Mouse (Mus musculus) myocyte (in vitro differentiated cells): ENCODE data around the gene Gm11213. TPM values are rescaled to one million over a fixed set of nuclear protein-coding genes. Genes with fewer than 3 reads are reported as not detected.

Source experiments
- H3K27me3 ChIP-seq: one replicate; pipeline ENCODE4 v1.6.1; 2011; ENCODE audit not compliant: control insufficient read depth, insufficient read depth, insufficient read length
- H3K36me3 ChIP-seq: one replicate; pipeline ENCODE4 v1.6.1; 2011; ENCODE audit not compliant: control insufficient read depth, insufficient read depth
- H3K4me2 ChIP-seq: one replicate; pipeline ENCODE4 v1.6.1; 2011; ENCODE audit warnings: low read depth, control low read depth
- H3K4me3 ChIP-seq: one replicate; pipeline ENCODE4 v1.5.1; 2011; ENCODE audit warnings: mild to moderate bottlenecking, control low read depth, moderate library complexity
- H3K79me2 ChIP-seq: one replicate; pipeline ENCODE4 v1.6.1; 2011; ENCODE audit not compliant: control insufficient read depth, insufficient read depth
- H3ac ChIP-seq: one replicate; pipeline ENCODE4 v1.6.1; 2011; ENCODE audit not compliant: control insufficient read depth, insufficient read length
- CEBPB ChIP-seq: IDR thresholded peaks from 2 replicates; pipeline ENCODE4 v1.6.1; 2011; ENCODE audit warnings: mild to moderate bottlenecking, moderate library complexity; ENCODE audit not compliant: poor library complexity, insufficient read depth, severe bottlenecking
- E2F4 ChIP-seq: IDR thresholded peaks from one replicate; pipeline ENCODE4 v1.6.1; 2011; ENCODE audit warnings: mild to moderate bottlenecking, control low read depth, moderate library complexity; ENCODE audit not compliant: insufficient read depth
- MAX ChIP-seq: IDR thresholded peaks from one replicate; pipeline ENCODE4 v1.6.1; 2011; ENCODE audit warnings: low read depth, mild to moderate bottlenecking, control low read depth
- MYOD1 ChIP-seq, 3 experiments: IDR thresholded peaks; one replicate each; pipeline ENCODE4 v1.6.1; 2011; ENCODE audit warnings: control low read depth in 2 of 3, low read depth in 2 of 3, mild to moderate bottlenecking in 2 of 3, moderate library complexity in 1 of 3; ENCODE audit not compliant: insufficient read length in 2 of 3, control insufficient read depth in 1 of 3
- MYOG ChIP-seq, 3 experiments: IDR thresholded peaks; one replicate each; pipeline ENCODE4 v1.6.1; 2011; ENCODE audit warnings: control low read depth in 2 of 3, low read depth in 2 of 3, mild to moderate bottlenecking in 2 of 3; ENCODE audit not compliant: insufficient read length in 2 of 3, control insufficient read depth in 1 of 3, insufficient read depth in 1 of 3
- POLR2A ChIP-seq: IDR thresholded peaks from one replicate; pipeline ENCODE4 v1.6.1; 2011; ENCODE audit warnings: low read depth, mild to moderate bottlenecking, control low read depth, moderate library complexity; ENCODE audit not compliant: insufficient read length
- POLR2AphosphoS2 ChIP-seq: IDR thresholded peaks from one replicate; pipeline ENCODE4 v1.6.1; 2011; ENCODE audit warnings: low read depth, control low read depth; ENCODE audit not compliant: insufficient read length
- REST ChIP-seq: IDR thresholded peaks from one replicate; pipeline ENCODE4 v1.6.1; 2011; ENCODE audit warnings: mild to moderate bottlenecking, control low read depth, moderate library complexity; ENCODE audit not compliant: insufficient read depth, insufficient read length
- SRF ChIP-seq: IDR thresholded peaks from one replicate; pipeline ENCODE4 v1.6.1; 2011; ENCODE audit warnings: low read depth; ENCODE audit not compliant: control insufficient read depth, insufficient read length
- TCF12 ChIP-seq: IDR thresholded peaks from one replicate; pipeline ENCODE4 v1.6.1; 2011; ENCODE audit warnings: mild to moderate bottlenecking, control low read depth; ENCODE audit not compliant: poor library complexity, insufficient read depth, severe bottlenecking
- TCF3 ChIP-seq: IDR thresholded peaks from one replicate; pipeline ENCODE4 v1.6.1; 2011; ENCODE audit warnings: low read depth, control low read depth; ENCODE audit not compliant: insufficient read length
- USF1 ChIP-seq: IDR thresholded peaks from one replicate; pipeline ENCODE4 v1.6.1; 2011; ENCODE audit warnings: low read depth, mild to moderate bottlenecking, control low read depth, moderate library complexity
- polyA plus RNA-seq: library from polyadenylated mRNA; unstranded; fragments of >200 nt; fragmentation: generic; extraction: Trizol; gene quantifications from one replicate; pipeline ENCODE4 v1.2.1, GENCODE M21; 2012; ENCODE audit warnings: missing spikeins

The Gm11213 gene
- polyA plus RNA-seq, 1 experiment: not detected

- H3ac ChIP-seq: no peak overlapping the region
- no peak overlapping the region for H3K4me3 ChIP-seq
- H3K79me2 ChIP-seq: no peaks in the 10 kb centered on the region
- no peak for TF ChIP-seq MAX
- no peak for TF ChIP-seq CEBPB
- TF ChIP-seq USF1: no peak
- TF ChIP-seq MYOG (IDR thresholded peaks at IDR 0.05; ENCODE audit: control insufficient read depth in 1 of 3, insufficient read depth in 1 of 3, insufficient read length in 2 of 3, low read depth in 2 of 3): no peak
- no peak for TF ChIP-seq REST
- no peak for TF ChIP-seq SRF
- no peak for TF ChIP-seq MYOD1 (IDR thresholded peaks at IDR 0.05; ENCODE audit: control insufficient read depth in 1 of 3, insufficient read length in 2 of 3, low read depth in 2 of 3)
- TF ChIP-seq TCF3: no peak
- TF ChIP-seq POLR2A: no peak
- TF ChIP-seq POLR2AphosphoS2: no peak
- no peak for TF ChIP-seq TCF12
- no peak overlapping the region for H3K4me2 ChIP-seq
- H3K27me3 ChIP-seq: no peaks in the 10 kb centered on the region
- peaks cover 31% of the 10 kb centered on the region for H3K36me3 ChIP-seq
Measured at GRCm38 (mm10) chr4:63579649-63580048, 25.4 kb downstream of the Gm11213 start.

GRCm38 (mm10) chr4:63572621-63573020 is 32.4 kb downstream of the Gm11213 start:
- no peak for TF ChIP-seq MYOG (IDR thresholded peaks at IDR 0.05; ENCODE audit: control insufficient read depth in 1 of 3, insufficient read depth in 1 of 3, insufficient read length in 2 of 3, low read depth in 2 of 3)
- 0 out of 2 replicates have a peak, but pooled peaks have one; percentile 45 for TF ChIP-seq CEBPB
- TF ChIP-seq POLR2A: no peak
- TF ChIP-seq E2F4: no peak
- TF ChIP-seq TCF3: no peak
- TF ChIP-seq POLR2AphosphoS2: no peak
- no peak for TF ChIP-seq TCF12
- H3K4me3 ChIP-seq: no peak overlapping the region

GRCm38 (mm10) chr4:63570208-63570781 is 34.8 kb downstream of the Gm11213 start:
- no peak overlapping the region for H3ac ChIP-seq
- H3K27me3 ChIP-seq: no peaks in the 10 kb centered on the region
- H3K79me2 ChIP-seq: no peaks in the 10 kb centered on the region
- no peak overlapping the region for H3K4me2 ChIP-seq
- TF ChIP-seq MAX: no peak
- TF ChIP-seq TCF3: no peak
- no peak for TF ChIP-seq TCF12
- no peak for TF ChIP-seq MYOG (IDR thresholded peaks at IDR 0.05; ENCODE audit: control insufficient read depth in 1 of 3, insufficient read depth in 1 of 3, insufficient read length in 2 of 3, low read depth in 2 of 3)
- no peak for TF ChIP-seq CEBPB
- TF ChIP-seq SRF: no peak
- TF ChIP-seq POLR2AphosphoS2: no peak
- TF ChIP-seq USF1: no peak
- no peak for TF ChIP-seq REST
- H3K36me3 ChIP-seq: peaks cover 57% of the 10 kb centered on the region
- no peak overlapping the region for H3K4me3 ChIP-seq

More at GRCm38 (mm10) chr4:63572621-63573020, 32.4 kb downstream of the Gm11213 start:
- Histone ChIP-seq H3ac (no peak overlapping the region), H3K4me2 (no peak overlapping the region), H3K36me3 (peaks cover 45% of the 10 kb centered on the region), H3K79me2 (no peaks in the 10 kb centered on the region), H3K27me3 (no peaks in the 10 kb centered on the region)

- Histone ChIP-seq H3K4me3 (no peak overlapping the region), H3ac (no peak overlapping the region), H3K27me3 (no peaks in the 10 kb centered on the region), H3K79me2 (peaks cover 1% of the 10 kb centered on the region), H3K4me2 (no peak overlapping the region), H3K36me3 (peaks cover 63% of the 10 kb centered on the region)
- no peak for TF ChIP-seq TCF12
- TF ChIP-seq CEBPB: no peak
- TF ChIP-seq TCF3: no peak
- no peak for TF ChIP-seq MAX
Measured at GRCm38 (mm10) chr4:63569322-63569721, 35.7 kb downstream of the Gm11213 start.

- no peaks in the 10 kb centered on the region for H3K27me3 ChIP-seq
- H3K36me3 ChIP-seq: peaks cover 65% of the 10 kb centered on the region
- no peak overlapping the region for H3K4me3 ChIP-seq
- H3K4me2 ChIP-seq: no peak overlapping the region
- peaks cover 3% of the 10 kb centered on the region for H3K79me2 ChIP-seq
- TF ChIP-seq USF1 (no peak), POLR2AphosphoS2 (no peak), MAX (no peak), SRF (no peak), E2F4 (no peak), MYOD1 (IDR thresholded peaks at IDR 0.05; ENCODE audit: control insufficient read depth in 1 of 3, insufficient read length in 2 of 3, low read depth in 2 of 3) (no peak)
- no peak overlapping the region for H3ac ChIP-seq
Measured at GRCm38 (mm10) chr4:63567712-63568390, 37.2 kb downstream of the Gm11213 start.
